Mouse (Mus musculus) C2C12 (cell line): ENCODE data around the gene Sst.

Source experiments
- CTCF ChIP-seq: IDR thresholded peaks from one replicate; pipeline ENCODE4 v1.5.1; 2011; ENCODE audit not compliant: control insufficient read depth, insufficient read depth, insufficient read length
- MAX ChIP-seq: IDR thresholded peaks from one replicate; pipeline ENCODE4 v1.6.1; 2011; ENCODE audit warnings: mild to moderate bottlenecking, control low read depth
- MYOD1 ChIP-seq: IDR thresholded peaks from one replicate; pipeline ENCODE4 v1.6.1; 2011; ENCODE audit warnings: low read depth; ENCODE audit not compliant: control insufficient read depth, insufficient read length
- MYOG ChIP-seq: IDR thresholded peaks from one replicate; pipeline ENCODE4 v1.6.1; 2011; ENCODE audit not compliant: control insufficient read depth, insufficient read length; ENCODE audit errors: extremely low read depth
- USF1 ChIP-seq: IDR thresholded peaks from one replicate; pipeline ENCODE4 v1.6.1; 2011; ENCODE audit warnings: low read depth, mild to moderate bottlenecking, control low read depth, moderate library complexity

DNA sequence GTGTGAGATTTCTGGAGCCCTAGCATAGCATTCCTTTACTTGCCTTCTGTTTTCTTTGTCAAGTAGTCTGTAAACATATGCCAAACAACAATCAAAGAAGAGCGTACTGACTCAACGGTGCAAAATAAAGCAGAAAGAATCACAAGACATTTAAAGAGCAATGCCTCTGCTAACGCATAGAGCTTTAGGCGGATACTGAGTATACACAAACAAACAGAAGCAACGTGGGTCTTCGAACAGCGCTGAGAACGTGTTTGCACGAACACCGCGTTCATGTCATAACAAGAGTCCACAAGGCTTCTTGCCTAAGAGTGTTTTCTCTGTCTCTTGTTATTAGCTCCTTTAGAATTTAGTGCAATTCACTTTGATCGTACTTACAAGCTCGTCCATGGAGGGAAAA lies 22.0 kb upstream of the Sst start:
- no peak for TF ChIP-seq CTCF
- TF ChIP-seq MYOD1 = no peak
- no peak for TF ChIP-seq MAX
- no peak for TF ChIP-seq USF1
- no peak for TF ChIP-seq MYOG
